Mouse (Mus musculus): Measurements from ENCODE around the gene Ywhag. TPM values are rescaled to one million over a fixed set of nuclear protein-coding genes. Genes with fewer than 3 reads are reported as not detected.

Gene Ywhag
- polyA plus RNA-seq, 1 experiment from 2014 or later: 156 TPM

DNA sequence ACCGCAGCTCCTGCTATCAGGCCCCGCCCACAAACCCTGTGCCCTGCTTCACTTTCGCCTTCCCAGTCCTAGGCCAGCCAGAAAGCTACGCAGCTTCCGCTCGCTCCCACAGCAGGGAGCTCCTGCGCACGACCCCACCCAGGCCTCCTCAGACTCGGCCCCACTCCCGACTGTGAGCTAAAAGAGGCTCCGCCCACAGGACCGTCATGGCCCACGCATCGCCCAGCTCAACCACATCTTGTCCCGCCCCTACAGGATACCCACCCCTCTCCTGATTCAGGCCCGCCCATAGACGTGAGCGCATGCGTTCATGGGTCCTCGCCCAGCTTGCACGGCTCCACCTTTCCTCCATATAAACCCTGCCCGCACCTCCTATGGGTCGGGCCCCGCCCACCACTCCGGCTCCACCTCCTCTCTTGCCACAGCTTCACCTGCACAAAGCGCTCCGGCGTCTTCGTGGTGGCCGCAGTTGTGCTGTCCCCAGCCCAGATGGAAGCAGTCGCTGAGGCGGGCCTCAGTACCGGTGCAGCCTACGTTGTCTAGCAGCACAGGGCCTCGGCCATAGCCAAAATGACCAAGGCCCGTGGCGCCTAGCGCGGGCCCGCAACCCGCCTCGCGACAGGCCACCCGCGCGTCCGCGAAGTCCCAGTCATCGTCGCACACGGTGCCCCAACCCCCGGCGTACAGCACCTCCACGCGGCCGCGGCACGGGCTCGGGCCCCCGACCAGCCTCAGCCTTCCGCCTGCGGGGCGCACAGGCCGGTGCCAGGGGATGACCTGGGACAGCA is 28.3 kb upstream of the Ywhag start:
- H3K4me1 ChIP-seq: peaks cover 16% of the 10 kb centered on the region
- H3K27ac ChIP-seq: peak overlapping the region; percentile 96
- H3K4me3 ChIP-seq: peak overlapping the region; percentile 60
- H3K4me2 ChIP-seq: peak overlapping the region; percentile 98
- no peaks in the 10 kb centered on the region for H3K36me3 ChIP-seq
- peak; percentile 95 for ATAC-seq (ENCODE audit: borderline replicate concordance, extremely low read depth, low FRiP score, low TSS enrichment)
- no peaks in the 10 kb centered on the region for H3K9me3 ChIP-seq
- WGBS: under 1% methylated on average over 64 of the region's 64 CpGs
- peak overlapping the region; percentile 88 for H3K9ac ChIP-seq
- H3K27me3 ChIP-seq: no peaks in the 10 kb centered on the region

DNA sequence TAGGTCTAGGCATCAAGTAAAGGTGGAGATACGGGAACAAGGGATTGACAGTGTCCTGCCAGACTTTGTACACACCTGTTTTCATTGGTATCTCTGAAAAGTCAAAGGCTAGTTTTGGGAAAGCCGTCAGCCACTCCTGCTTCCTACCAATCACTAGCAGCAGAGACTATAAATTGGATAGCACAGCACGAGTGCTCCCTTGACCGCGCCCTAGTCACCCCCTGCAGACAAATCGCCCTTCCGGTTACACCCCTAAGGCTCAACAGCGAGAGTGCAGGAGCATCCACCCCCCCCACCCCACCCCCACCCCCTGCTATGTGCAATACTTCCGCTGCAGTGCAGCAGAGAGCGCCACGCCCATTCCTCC is 27.7 kb upstream of the Ywhag start:
- H3K9ac ChIP-seq: 0 out of 2 replicates have a peak overlapping the region, but pooled peaks have one; percentile 14
- H3K4me1 ChIP-seq: peaks cover 18% of the 10 kb centered on the region
- H3K36me3 ChIP-seq: no peaks in the 10 kb centered on the region
- H3K27ac ChIP-seq: peak overlapping the region; percentile 96
- ATAC-seq (ENCODE audit: borderline replicate concordance, extremely low read depth, low FRiP score, low TSS enrichment): peak; percentile 76; the same call in 1 of the 2 replicates
- H3K9me3 ChIP-seq: no peaks in the 10 kb centered on the region
- peak overlapping the region; percentile 60 for H3K4me3 ChIP-seq
- under 1% methylated on average over 11 of the region's 11 CpGs for WGBS
- H3K4me2 ChIP-seq: peak overlapping the region; percentile 98
- H3K27me3 ChIP-seq: no peaks in the 10 kb centered on the region

DNA sequence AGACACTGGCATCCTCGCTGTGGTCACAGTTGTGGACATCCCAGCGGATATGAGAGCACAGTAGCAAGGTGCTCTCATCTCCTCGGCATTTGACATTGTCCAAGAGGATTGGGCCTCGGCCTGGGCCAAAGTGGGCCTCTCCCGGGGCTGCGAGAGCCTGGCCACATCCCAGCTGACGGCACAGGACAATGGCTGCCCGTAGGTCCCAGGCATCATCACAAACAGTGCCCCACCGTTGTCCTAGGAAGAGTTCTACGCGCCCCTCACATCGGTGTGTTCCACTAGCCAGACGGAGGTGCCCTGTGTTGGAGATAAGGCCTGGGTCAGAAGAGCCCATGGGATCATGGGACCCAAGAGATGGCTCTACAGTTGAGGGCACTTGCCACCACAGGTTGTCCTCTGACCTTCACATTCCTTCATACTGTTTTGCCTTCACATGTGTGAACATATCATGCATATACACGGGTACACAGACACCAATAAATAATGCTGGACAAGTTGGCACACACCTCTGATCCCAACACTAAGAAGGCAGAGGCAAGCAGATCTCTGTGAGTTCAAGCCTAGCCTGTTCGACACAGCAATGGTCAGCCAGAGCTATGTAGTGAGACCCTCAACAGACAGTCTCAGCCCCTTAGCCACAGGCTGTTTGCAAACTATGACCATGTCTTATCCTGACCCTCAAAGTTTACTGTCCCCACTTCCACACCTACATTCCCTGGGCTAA is 26.7 kb upstream of the Ywhag start:
- no peak for ATAC-seq (ENCODE audit: borderline replicate concordance, extremely low read depth, low FRiP score, low TSS enrichment)
- H3K4me3 ChIP-seq: no peak overlapping the region
- 94% methylated on average over 15 of the region's 15 CpGs for WGBS

DNA sequence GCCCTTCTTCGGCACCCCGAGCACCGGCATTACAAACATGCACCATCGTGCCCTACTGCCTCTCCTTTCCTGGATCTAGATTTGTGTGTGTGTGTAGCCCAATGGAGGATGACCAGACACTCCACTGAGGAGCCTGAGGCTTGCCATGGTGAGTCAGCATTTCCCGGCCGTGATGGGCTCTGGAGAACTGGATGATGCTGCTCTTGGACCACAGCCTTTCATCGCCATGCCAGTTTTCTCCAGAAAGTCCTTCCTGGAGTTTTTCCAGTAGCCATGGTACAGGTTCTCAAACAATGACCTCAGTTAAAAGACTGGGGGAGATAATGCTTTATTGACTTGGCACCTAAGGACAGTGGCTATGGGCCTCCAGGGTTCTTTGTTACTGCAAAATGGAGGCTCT is 25.5 kb upstream of the Ywhag start:
- Histone ChIP-seq H3K9ac (no peak overlapping the region), H3K36me3 (no peaks in the 10 kb centered on the region), H3K9me3 (no peaks in the 10 kb centered on the region), H3K4me1 (peaks cover 19% of the 10 kb centered on the region), H3K27ac (no peak overlapping the region), H3K27me3 (no peaks in the 10 kb centered on the region), H3K4me2 (no peak overlapping the region), H3K4me3 (no peak overlapping the region)
- 89% methylated on average over 7 of the region's 7 CpGs for WGBS
- ATAC-seq (ENCODE audit: borderline replicate concordance, extremely low read depth, low FRiP score, low TSS enrichment): no peak

More for the DNA sequence above, 26.7 kb upstream of the Ywhag start:
- H3K36me3 ChIP-seq: no peaks in the 10 kb centered on the region
- 0 out of 2 replicates have a peak overlapping the region, but pooled peaks have one; percentile 98 for H3K4me2 ChIP-seq
- no peaks in the 10 kb centered on the region for H3K9me3 ChIP-seq
- H3K4me1 ChIP-seq: peaks cover 24% of the 10 kb centered on the region
- no peaks in the 10 kb centered on the region for H3K27me3 ChIP-seq
- H3K27ac ChIP-seq: peak overlapping the region; percentile 96
- no peak overlapping the region for H3K9ac ChIP-seq

DNA sequence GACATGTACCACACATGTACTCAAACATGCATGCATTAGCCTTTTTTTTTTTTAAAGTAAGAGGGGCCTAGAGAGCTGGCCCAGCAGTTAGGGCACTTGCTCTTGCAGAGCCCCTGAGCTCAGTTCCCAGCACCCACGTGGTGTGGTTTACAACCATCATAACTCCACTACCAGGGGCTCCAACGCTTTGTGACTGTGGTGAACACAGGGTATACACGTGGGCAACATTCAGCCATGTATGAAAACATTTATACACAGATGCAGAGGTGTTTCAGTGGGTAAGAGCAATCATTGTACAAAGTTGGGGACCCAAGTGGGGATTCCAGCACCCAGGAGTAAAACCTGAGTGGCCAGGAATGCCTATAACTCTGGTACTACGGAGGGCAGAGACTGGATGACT is 24.0 kb upstream of the Ywhag start:
- H3K36me3 ChIP-seq: no peaks in the 10 kb centered on the region
- H3K9me3 ChIP-seq: no peaks in the 10 kb centered on the region
- no peaks in the 10 kb centered on the region for H3K27me3 ChIP-seq
- WGBS: 92% methylated on average over 4 of the region's 4 CpGs
- no peak overlapping the region for H3K4me3 ChIP-seq
- peaks cover 18% of the 10 kb centered on the region for H3K4me1 ChIP-seq
- ATAC-seq (ENCODE audit: borderline replicate concordance, extremely low read depth, low FRiP score, low TSS enrichment): no peak
- peak overlapping the region; percentile 89 for H3K27ac ChIP-seq
- H3K9ac ChIP-seq: no peak overlapping the region
- H3K4me2 ChIP-seq: peak overlapping the region; percentile 55; the same call in 1 of the 2 replicates

DNA sequence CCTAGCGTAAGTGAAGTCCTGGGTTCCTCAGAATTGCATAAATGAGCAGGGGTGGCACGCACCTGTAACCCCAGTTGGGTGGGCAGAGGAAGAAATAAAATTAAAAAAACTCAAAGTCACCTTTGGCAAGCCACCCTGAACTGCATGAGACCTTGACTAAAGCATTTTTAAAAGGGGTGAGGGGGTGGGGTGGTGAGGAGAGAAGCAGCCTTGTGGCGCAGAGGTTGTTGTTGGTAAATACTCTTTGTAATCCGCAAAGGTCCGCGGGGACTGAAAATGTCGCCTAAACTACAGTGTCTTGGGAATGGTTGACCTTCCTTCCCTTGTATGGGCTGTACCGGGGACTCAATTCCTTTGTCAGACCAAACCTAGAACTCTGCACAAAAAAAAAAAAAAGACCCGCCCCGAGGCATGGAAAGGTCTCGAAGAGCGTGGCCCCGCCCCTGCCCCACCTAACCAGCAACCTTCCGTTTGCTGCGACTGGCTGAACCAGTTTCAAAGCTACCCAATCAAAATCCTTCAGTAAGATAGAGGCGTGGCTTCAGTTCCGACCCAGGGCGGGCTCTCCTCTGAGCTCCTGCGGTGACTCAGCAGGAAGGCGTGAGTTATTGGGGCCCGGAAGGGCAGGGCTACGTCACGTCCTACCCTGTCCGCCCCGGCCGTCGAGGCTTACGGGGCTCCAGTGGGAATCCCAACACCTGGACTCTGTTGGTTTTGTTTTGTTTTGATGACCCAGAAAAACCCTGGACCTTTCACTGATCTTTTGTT is 23.0 kb upstream of the Ywhag start:
- no peaks in the 10 kb centered on the region for H3K9me3 ChIP-seq
- no peaks in the 10 kb centered on the region for H3K36me3 ChIP-seq
- peak overlapping the region; percentile 94 for H3K27ac ChIP-seq
- H3K9ac ChIP-seq: peak overlapping the region; percentile 33
- ATAC-seq (ENCODE audit: borderline replicate concordance, extremely low read depth, low FRiP score, low TSS enrichment): peak; percentile 89
- peak overlapping the region; percentile 55 for H3K4me2 ChIP-seq
- H3K4me1 ChIP-seq: peaks cover 14% of the 10 kb centered on the region
- 9% methylated on average over 28 of the region's 28 CpGs for WGBS
- H3K27me3 ChIP-seq: no peaks in the 10 kb centered on the region
- peak overlapping the region; percentile 36 for H3K4me3 ChIP-seq

DNA sequence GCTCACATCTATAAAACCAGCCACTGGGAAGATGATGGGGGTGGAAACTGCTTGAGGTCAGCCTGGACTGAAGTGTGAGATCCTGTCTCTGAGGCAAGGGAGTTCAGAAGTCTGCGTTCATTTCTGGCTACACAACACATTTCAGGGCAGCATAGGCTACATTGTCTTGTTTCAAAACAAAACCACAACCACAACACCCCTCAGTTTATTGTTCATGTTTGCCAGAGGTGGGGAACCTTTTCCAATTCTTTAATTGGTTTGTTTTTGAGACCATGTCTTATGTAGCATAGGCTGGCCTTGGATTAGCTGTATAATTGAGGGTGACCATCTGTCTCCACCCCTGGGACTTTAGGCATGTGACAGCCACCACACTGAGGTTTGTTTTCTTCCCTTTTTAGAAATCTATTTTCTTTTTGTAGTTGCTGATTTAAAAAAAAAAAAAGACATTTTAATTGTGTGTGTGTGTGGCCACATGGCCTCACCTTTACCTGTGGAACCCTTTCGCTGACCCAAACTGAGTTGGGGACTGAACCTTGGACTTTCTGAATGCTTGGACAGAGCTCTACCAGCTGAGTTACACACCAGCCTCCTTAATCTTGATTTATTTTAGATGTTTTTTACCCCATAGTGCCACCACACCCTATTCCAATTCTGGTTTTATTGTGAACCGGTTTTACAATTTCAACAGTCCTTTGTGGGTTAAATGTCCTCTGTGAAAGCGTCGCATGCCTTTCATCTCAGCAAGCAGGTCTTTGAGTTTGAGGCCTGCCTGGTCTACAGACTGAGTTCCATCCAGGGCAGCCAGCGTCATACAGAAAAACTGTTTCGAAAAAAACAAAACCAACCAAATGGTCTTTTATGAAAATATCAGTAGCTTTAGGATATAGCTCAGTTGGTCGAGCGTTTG is 22.1 kb upstream of the Ywhag start:
- H3K4me1 ChIP-seq: peaks cover 10% of the 10 kb centered on the region
- ATAC-seq (ENCODE audit: borderline replicate concordance, extremely low read depth, low FRiP score, low TSS enrichment): no peak
- peak overlapping the region; percentile 94 for H3K27ac ChIP-seq
- H3K4me2 ChIP-seq: peak overlapping the region; percentile 55
- H3K4me3 ChIP-seq: peak overlapping the region; percentile 36
- H3K9ac ChIP-seq: 0 out of 2 replicates have a peak overlapping the region, but pooled peaks have one; percentile 21
- no peaks in the 10 kb centered on the region for H3K36me3 ChIP-seq
- H3K27me3 ChIP-seq: no peaks in the 10 kb centered on the region
- 84% methylated on average over 9 of the region's 9 CpGs for WGBS
- no peaks in the 10 kb centered on the region for H3K9me3 ChIP-seq

DNA sequence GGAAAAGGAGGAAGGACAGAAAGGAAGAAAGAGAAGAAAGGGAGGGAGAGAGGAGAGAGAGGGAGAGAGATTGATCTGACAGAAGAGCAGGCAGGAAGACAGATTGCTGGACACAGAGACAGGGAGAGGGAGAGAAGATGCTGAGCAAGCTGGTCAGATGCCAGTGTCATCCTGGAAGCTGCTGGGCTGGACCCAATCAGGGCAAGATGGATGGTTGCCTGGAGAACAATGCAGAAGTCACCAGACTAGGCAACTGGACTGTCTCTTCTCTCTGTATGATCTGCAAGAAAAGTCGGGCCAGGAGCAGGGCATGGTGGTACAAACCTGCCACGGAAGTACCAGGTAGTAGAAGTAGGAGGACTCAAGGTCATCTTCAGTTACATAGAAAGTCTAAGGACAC is 18.4 kb upstream of the Ywhag start:
- no peak for ATAC-seq (ENCODE audit: borderline replicate concordance, extremely low read depth, low FRiP score, low TSS enrichment)
- no peaks in the 10 kb centered on the region for H3K36me3 ChIP-seq

DNA sequence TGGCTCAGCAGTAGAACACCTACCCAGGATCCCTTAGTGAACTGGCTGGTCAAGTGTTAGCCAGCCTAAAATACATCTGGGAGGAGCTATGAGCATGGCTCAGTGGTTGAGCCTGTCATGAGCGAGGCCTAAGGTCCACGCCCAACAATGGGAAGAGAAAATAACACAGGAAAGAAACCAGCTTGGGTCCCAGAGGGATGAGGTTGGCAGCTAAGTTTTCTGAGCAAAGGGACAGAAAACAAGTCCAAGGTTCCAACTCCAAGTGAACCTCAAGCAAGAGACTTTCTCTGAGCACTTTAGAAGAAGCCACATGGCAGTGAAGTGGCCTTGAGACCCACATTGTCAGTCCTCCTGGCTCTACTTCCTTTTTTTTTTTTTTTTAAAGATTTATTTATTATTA is 17.2 kb upstream of the Ywhag start:
- H3K4me2 ChIP-seq: no peak overlapping the region
- H3K36me3 ChIP-seq: no peaks in the 10 kb centered on the region
- no peak overlapping the region for H3K4me3 ChIP-seq
- H3K27me3 ChIP-seq: no peaks in the 10 kb centered on the region
- H3K27ac ChIP-seq: no peak overlapping the region
- no peak for ATAC-seq (ENCODE audit: borderline replicate concordance, extremely low read depth, low FRiP score, low TSS enrichment)
- H3K4me1 ChIP-seq: peaks cover 1% of the 10 kb centered on the region
- no peak overlapping the region for H3K9ac ChIP-seq
- WGBS: 82% methylated on average over 2 of the region's 2 CpGs
- no peaks in the 10 kb centered on the region for H3K9me3 ChIP-seq

More for the DNA sequence above, 18.4 kb upstream of the Ywhag start:
- Histone ChIP-seq H3K4me2 (no peak overlapping the region), H3K4me1 (peaks cover 8% of the 10 kb centered on the region), H3K9ac (no peak overlapping the region), H3K9me3 (no peaks in the 10 kb centered on the region), H3K27me3 (no peaks in the 10 kb centered on the region), H3K4me3 (no peak overlapping the region), H3K27ac (no peak overlapping the region)
- 80% methylated on average over 2 of the region's 2 CpGs for WGBS

DNA sequence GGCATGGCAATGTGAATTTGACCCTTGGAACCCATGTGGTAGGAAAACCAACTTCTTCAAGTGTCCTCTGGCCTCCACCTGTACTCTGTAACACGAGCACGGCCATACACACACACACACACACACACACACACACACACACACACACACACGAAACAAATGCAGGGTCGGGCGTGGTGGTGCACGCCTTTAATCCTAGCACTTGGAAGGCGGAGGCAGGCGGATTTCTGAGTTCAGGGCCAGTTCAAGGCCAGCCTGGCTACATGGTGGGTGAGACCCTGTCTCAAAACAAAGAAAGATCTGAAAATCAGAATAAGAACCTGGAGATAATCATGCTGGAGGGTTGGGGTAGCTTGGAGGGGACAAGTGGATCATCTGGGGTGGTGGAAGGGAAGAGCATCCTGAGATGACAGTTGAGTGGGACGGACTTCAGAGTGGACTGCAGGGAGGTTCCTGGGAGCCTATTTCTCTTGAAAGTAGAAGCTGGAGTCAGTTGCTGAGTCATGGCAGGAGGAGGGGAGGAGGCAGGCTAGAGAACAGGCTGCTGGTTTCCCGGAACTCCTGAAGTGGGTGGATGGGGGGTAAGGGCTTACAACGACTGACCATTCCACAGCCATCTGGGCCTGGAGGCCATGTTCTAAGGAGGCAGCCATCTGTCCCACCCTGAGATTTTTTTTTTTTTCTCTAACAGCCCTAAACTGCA is 16.4 kb upstream of the Ywhag start:
- Histone ChIP-seq H3K4me3 (no peak overlapping the region), H3K9ac (no peak overlapping the region), H3K4me2 (no peak overlapping the region), H3K9me3 (no peaks in the 10 kb centered on the region), H3K27ac (no peak overlapping the region), H3K27me3 (no peaks in the 10 kb centered on the region), H3K36me3 (no peaks in the 10 kb centered on the region), H3K4me1 (peaks cover 8% of the 10 kb centered on the region)
- no peak for ATAC-seq (ENCODE audit: borderline replicate concordance, extremely low read depth, low FRiP score, low TSS enrichment)
- WGBS: 72% methylated on average over 11 of the region's 11 CpGs
